Mouse (Mus musculus) adrenal gland, postnatal 10 days (tissue): ENCODE data around the gene Krtap3-2. TPM values are rescaled to one million over a fixed set of nuclear protein-coding genes. Genes with fewer than 3 reads are reported as not detected.

Source experiments
- total RNA-seq, 2 experiments: library from RNA; stranded (reverse); gene quantifications; 2 replicates each; pipeline ENCODE4 v1.2.3; 2021

Gene Krtap3-2
- total RNA-seq, 2 experiments from 2014 or later: not detected

Other genes starting within 250 kb of the Krtap3-2 start
- under 1 TPM in 1 of 2 experiments, not detected in 1; 0.18 TPM for gene Krt25, start 233.9 kb downstream of the Krtap3-2 start, total RNA-seq
- not detected for gene Krt26, start 218.9 kb downstream of the Krtap3-2 start, total RNA-seq
- gene Krt27, start 205.7 kb downstream of the Krtap3-2 start, total RNA-seq: not detected
- under 1 TPM in 1 of 2 experiments, not detected in 1; 0.21 TPM for gene Krt28, start 181.9 kb downstream of the Krtap3-2 start, total RNA-seq
- 1 to 10 TPM; 7.0 to 8.2 TPM for gene Krt10, start 167.5 kb downstream of the Krtap3-2 start, total RNA-seq
- not detected for gene Krt12, start 134.6 kb downstream of the Krtap3-2 start, total RNA-seq
- gene Krt20, start 118.7 kb downstream of the Krtap3-2 start, total RNA-seq: 1 to 10 TPM; 1.8 to 2.3 TPM
- 10 to 100 TPM in 1 of 2 experiments, 1 to 10 TPM in 1; 4.4 to 12.8 TPM for gene Krt23, start 63.7 kb downstream of the Krtap3-2 start, total RNA-seq
- not detected for gene Krt39, start 35.5 kb downstream of the Krtap3-2 start, total RNA-seq
- not detected for gene Krt40, start 13.7 kb downstream of the Krtap3-2 start, total RNA-seq
- gene Krtap3-3, start 6.0 kb downstream of the Krtap3-2 start, total RNA-seq: not detected
- gene Gm11939, start 2.6 kb upstream of the Krtap3-2 start, total RNA-seq: not detected
- gene Krtap3-1, start 9.8 kb upstream of the Krtap3-2 start, total RNA-seq: not detected
- not detected for gene Krtap1-5, start 24.2 kb upstream of the Krtap3-2 start, total RNA-seq
- not detected for gene Krtap1-4, start 26.8 kb upstream of the Krtap3-2 start, total RNA-seq
- gene Krtap1-3, start 34.5 kb upstream of the Krtap3-2 start, total RNA-seq: not detected
- gene Krtap9-3, start 41.3 kb upstream of the Krtap3-2 start, total RNA-seq: not detected
- gene Gm11938, start 46.5 kb upstream of the Krtap3-2 start, total RNA-seq: not detected
- not detected for gene Gm11937, start 53.3 kb upstream of the Krtap3-2 start, total RNA-seq
- gene Krtap2-4, start 58.0 kb upstream of the Krtap3-2 start, total RNA-seq: not detected
- gene Gm11562, start 63.6 kb upstream of the Krtap3-2 start, total RNA-seq: not detected
- gene Krtap4-1, start 71.4 kb upstream of the Krtap3-2 start, total RNA-seq: not detected
- not detected for gene Krtap4-2, start 78.2 kb upstream of the Krtap3-2 start, total RNA-seq
- gene Krtap4-7, start 87.2 kb upstream of the Krtap3-2 start, total RNA-seq: not detected
- gene Gm11555, start 93.4 kb upstream of the Krtap3-2 start, total RNA-seq: not detected
- gene Gm11563, start 102.1 kb upstream of the Krtap3-2 start, total RNA-seq: not detected
- gene Krtap4-6, start 109.1 kb upstream of the Krtap3-2 start, total RNA-seq: not detected
- gene Gm14190, start 133.9 kb upstream of the Krtap3-2 start, total RNA-seq: not detected
- not detected for gene Gm14180, start 177.4 kb upstream of the Krtap3-2 start, total RNA-seq
- gene Gm11595, start 216.1 kb upstream of the Krtap3-2 start, total RNA-seq: not detected
- not detected for gene Krtap4-8, start 223.9 kb upstream of the Krtap3-2 start, total RNA-seq
- not detected for gene Krtap4-9, start 228.3 kb upstream of the Krtap3-2 start, total RNA-seq
- not detected for gene Gm11596, start 236.6 kb upstream of the Krtap3-2 start, total RNA-seq
- gene Gm11569, start 242.1 kb upstream of the Krtap3-2 start, total RNA-seq: not detected
- gene Gm11554, start 247.6 kb upstream of the Krtap3-2 start, total RNA-seq: not detected